Mouse (Mus musculus) layer of hippocampus, postnatal 10 days (tissue): ENCODE data around the gene Myadml2. TPM values are rescaled to one million over a fixed set of nuclear protein-coding genes. Genes with fewer than 3 reads are reported as not detected.
"Not testable (repeated sequence)": the region's sequence is repeated elsewhere in the genome, so short reads cannot be mapped to it uniquely, and the experiment has no call there.

Experiments used
- DNase-seq, 2 experiments: peaks; one replicate each; pipeline ENCODE4 v3.0.0; 2021; ENCODE audit warnings: low spot score in 2 of 2
- long read RNA-seq: library from polyadenylated mRNA; stranded (forward); transcript quantifications from one replicate; pipeline ENCODE4 v2.0.0, GENCODE M21; 2023
- total RNA-seq, 2 experiments: library from RNA; stranded (reverse); gene quantifications; 2 replicates each; pipeline ENCODE4 v1.2.3; 2021

The Myadml2 gene
- total RNA-seq: 1 to 10 TPM; 1.1 to 2.1 TPM
- long read RNA-seq, partial matches to known transcripts: 0 of 6 reads
- long read RNA-seq, other reads (novel, unspliced or antisense): 6 of 6 reads

DNA sequence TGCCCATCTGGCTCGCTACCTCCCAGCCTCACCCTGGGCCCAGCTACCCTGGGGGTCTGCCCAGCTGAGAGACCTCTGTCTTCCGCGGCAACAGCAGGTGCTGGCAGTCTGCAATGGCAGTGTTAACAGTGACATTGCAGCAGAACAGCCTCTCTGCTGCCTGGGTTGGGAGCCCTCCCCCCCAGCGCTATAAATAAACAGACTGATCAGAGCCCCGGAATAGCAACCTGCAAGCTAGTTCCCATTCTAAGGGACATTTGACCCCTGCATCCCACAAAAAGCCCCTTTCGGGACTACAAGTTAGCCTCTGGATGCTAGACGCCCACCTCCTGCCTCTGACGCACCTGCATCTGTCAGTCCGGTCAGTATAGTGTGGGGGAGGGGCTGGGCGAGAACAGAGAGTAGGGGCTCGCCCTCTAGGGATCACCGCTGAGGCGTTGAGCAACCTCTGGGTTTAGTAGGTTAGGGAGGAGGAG, at the start of gene Myadml2:
Gene Myadml2 (minus strand): TSS at position 158 of the 476 bp plus-strand sequence.
- peak in 1 of 2 experiments; percentile 53 for DNase-seq

- no peak for DNase-seq
Observed at GRCm38 (mm10) chr11:120697741-120698140, 49.8 kb upstream of the Myadml2 start.

- DNase-seq: no peak
Observed at GRCm38 (mm10) chr11:120696568-120696967, 48.6 kb upstream of the Myadml2 start.

GRCm38 (mm10) chr11:120695641-120696040, 47.7 kb upstream of the Myadml2 start:
- DNase-seq: no peak

DNA sequence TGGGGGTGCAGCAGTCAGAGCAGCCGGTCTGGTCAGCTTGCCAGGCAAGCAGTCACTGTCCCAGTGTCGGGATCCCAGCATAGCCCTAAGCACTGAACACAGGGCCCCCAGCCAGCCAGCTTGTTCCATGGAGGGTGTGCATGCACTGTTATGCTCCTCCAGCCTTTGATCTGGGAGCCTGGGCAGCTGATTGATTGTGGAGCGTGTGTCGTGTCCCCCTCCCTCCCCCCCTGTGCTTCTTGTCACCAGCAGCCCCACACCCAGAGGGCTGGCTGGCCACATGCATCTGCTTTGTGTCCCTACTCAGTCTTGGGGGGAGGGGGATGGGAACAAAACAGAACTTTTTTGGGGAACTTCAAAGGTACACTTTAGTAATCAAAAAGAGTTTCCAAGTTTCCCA, 47.2 kb upstream of the Myadml2 start:
- no peak for DNase-seq

DNA sequence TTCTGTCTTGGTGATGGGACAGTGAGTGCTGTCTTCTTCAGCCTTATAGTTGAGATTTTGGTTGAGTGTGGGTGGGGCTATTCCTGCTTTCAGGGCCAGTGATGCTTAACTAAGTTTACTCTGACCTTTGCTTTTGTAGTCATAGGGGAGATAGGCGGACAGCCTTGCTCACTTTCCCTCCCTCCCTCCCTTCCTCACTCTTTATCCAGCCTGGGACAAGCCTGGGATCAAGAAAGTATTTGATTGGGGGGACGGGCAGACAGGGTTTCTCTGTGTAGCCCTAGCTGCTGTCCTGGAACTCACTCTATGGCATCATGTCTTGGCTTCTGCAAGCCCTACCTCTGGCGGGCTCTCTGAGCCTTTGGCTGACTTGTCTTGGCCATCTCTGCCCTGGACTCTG, 45.5 kb upstream of the Myadml2 start:
- DNase-seq: no peak

DNA sequence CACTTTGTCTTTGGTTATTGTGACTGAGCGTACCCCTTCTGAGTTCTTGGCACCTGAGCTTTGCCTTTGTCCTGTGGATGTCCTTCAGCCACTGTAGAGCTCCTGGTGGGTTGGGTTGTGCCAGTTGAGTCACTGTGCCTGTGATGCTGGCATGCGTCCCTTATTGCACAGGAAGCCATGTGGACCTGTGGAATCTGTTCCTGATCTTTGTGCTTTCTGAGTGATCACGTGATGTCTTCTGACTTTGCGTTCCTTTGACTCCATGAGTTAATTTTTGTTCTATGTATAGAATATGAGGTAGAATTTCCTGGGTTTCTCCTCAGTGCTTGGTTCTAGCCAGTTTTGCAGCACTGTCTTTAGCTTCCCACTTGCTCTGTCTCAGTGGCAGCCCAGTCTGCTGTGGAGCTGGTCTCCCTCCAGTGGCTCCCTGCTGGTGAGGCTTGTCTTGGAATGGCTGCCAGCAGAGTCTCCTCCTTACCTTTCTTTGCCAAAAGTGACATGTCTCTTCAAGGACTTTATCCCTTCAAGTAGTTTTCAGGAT, 44.6 kb upstream of the Myadml2 start:
- peak in 1 of 2 experiments; percentile 42 for DNase-seq

DNA sequence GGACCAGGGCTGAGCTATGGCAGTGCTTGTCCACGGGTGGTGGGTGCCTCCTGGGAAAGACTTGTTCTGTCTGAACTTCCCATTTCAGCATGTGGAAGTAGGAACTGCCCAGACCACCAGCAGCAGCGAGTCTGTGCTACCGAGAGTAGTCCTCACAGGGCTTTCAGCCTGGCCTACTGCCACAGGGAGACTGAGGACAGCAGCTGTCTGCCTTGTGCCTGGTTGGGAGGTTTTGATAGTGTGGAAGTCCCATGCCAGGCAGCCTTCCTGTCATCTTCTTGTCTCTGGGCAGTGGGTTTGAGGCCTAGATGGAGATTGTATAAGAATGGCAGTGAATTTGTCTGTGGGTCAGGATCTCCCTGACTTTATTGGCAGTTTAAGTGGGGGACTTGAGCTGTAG, 41.4 kb upstream of the Myadml2 start:
- no peak for DNase-seq

- no peak for DNase-seq
Observed at GRCm38 (mm10) chr11:120686650-120687272, 38.8 kb upstream of the Myadml2 start.

DNA sequence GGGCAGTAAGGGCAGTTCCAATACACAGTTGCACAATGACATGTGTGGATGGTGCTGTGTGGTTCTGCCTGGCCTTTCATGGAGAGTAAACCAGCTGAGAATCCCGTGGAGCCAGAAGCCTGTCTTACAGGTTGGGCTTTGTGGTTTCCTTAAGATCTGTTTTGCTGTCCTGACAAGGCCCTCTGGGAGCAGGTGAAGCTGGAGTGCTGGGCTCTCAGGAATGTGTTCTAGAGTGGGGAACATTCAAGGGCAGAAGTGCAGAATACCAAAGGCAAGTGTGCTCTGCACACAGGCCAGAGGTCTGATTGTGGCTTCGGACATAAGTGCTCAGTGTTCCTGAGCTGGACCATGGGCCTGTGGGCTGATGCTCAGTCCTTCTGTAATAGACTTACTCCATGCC, 36.7 kb upstream of the Myadml2 start:
- DNase-seq: no peak

GRCm38 (mm10) chr11:120684086-120684485, 36.1 kb upstream of the Myadml2 start:
- DNase-seq: no peak

DNA sequence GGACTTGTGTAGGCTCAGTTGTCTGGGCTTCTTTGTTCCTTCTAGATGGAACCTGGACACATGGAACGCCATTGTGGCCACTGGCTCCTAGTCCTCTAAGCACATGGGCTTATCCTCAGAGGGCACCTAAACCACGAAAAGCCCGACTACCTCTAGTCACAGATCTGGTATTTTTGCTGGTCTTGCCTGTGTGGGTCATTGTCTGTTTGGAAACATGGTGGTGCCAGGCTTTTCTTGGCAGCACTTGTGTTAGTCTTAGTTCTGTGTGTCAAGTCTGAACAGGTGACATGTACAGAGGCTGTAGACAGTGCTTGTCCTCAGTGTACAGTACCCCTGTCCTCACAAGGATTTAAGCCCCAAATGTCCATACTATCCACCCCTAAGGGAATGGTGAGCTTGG, 35.6 kb upstream of the Myadml2 start:
- no peak for DNase-seq

DNA sequence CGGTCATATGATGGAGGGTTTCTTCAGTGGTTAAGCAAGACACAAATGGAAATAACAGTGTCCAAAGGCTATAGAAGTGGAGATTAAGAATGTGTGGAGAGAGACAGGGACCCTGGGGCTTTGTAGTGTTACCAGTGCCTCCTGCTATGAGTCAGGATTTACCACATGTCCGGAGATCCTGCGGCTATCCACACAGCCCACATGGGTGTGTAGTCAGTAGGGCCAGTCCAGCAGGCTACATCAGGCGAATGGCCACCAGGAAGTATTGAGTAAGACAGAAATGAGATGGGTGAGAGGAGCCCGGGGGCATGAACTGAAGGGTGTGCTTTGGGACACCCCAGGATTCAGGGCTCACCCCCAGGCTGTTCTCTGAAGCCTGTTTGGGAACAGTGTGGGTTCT, 34.7 kb upstream of the Myadml2 start:
- no peak for DNase-seq

DNA sequence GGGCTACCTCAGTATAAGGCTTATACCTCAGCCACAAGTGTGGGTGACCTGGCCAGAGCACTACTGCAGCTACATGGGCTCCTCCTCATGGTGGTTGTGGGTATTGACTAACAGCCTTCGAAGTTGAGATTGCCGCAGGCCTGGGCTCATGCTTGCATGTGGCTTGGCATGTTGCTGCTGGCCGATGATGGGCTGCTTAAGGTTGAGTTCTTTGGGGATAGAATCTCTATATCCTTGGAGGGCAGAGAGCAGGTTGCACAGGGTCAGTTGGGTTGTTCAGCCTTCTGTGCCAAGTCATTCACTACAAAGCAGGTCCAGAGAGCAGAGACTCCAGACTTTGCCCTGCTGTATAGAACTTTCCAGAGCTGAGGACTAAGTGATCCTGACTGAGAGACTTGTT, 32.0 kb upstream of the Myadml2 start:
- DNase-seq: no peak

DNA sequence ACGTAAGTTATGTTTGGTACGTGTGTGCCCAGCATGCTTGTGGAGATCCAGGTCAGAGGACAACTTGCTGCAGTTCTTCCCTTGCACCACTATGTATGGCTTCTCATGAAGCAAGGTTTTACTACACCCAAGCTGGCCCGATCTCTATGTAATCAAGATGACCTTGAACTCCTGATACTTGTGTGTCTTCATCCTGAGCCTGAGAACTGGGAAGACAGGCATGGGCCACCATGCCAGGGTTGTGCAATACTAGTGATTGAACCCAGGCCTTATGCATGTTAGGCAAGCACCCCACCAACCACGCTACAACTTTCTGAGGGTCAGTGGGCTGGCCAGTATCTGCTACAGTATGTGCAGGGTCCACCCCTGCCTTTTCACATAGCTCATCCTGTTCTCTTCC, 29.0 kb upstream of the Myadml2 start:
- no peak for DNase-seq

DNA sequence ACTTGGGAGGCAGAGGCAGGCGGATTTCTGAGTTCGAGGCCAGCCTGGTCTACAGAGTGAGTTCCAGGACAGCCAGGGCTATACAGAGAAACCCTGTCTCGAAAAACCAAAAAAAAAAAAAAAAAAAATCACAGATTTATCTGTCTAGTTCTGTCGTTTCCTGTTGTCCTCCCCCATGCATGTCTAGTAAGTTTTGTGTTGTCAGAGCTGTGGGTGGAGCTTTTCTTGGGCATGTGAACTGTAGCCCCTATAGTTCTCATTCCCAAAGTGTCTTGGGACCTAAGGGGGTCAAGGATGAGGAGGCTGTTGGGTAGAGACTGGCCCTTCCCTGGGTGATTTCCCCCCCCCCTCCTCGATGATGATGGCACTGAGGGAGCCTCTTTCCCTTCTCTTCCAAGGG, 27.9 kb upstream of the Myadml2 start:
- DNase-seq: not testable (repeated sequence)

- DNase-seq: no peak
Observed at GRCm38 (mm10) chr11:120673594-120674122, 25.7 kb upstream of the Myadml2 start.

DNA sequence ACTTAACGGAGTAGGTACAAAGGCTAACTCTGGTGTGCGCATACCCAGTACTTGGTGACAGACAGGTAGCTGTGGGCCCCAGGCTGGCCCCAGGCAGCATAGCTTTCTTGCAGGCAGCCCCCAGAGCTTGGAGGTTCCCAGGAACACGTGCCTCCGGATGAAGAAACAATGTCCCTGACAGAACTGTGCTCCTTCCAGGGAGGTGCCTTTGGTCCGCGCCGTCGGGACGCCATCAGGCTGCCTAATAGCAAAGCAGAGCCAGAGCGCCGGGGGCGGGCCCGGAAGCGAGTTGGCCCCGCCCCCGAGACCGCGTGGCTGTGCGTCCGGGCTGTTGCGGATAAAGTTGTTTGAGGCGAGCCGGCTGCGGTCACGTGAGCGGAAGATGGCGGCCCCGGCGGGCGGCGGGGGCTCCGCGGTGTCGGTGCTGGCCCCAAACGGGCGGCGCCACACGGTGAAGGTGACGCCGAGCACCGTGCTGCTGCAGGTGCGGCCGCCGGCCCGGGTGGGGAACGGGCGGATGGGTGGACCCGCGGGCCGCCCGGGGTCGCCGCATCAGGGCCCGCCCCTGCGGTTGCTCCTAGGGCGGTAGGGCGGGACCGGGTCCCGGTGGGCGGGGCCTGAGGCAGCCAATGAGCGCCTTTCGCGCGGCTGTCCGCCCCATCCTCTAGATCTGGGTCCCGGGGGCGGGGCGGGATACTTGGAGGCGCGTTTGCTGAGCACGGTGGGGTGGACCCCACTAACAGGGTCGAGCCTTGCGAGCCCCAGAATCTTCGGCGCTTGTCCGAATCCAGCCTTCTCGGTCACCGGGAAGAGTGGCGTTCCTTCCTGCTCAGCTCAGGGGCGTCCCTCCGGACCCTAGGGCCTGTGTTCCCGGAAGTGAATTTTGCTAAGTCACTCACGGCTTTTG, 25.0 kb upstream of the Myadml2 start, which contains the start of gene Aspscr1:
Gene Aspscr1 (plus strand): TSS at position 287 of the 907 bp plus-strand sequence.
- peak; percentile 91 to 96 for DNase-seq

DNA sequence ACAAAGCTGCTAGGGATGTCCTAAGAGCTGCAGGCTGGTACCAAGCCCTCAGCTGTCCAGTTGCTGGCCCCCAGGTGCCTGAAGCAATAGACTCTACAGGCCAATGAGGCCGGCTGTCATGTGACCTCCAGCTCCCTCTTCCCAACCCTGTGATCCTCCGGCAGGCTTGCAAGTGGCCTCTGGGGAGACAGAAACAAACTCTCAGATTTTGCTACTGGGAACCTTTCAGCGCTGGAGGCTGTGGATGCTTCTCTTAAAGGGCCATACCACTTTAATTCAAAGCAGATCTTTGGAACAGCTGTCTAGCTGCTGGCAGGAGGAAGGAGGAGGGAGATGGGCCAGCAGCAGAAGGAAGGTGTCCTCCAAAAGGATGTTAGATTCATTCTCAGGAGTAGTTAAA, 18.7 kb upstream of the Myadml2 start:
- DNase-seq: no peak

- no peak for DNase-seq
Observed at GRCm38 (mm10) chr11:120665406-120665805, 17.4 kb upstream of the Myadml2 start.

DNA sequence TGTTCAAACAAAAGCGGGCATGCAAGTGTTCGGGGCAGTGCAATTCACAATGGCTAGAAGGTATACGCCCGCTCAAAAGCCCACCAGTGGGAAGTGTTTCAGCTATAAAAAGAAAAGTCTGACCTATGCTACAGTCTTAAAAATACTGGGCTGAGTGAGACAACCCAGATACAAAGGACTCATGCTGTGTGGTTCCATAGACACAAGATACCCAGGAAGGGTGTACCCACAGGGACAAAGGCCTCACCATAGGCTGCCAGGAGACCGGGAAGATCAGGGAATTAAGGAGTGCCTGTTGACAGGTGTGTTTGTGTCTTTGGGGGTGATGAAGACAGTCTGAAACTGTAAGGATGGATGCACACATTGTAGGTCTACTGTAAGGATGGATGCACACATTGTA, 15.8 kb upstream of the Myadml2 start:
- no peak for DNase-seq

DNA sequence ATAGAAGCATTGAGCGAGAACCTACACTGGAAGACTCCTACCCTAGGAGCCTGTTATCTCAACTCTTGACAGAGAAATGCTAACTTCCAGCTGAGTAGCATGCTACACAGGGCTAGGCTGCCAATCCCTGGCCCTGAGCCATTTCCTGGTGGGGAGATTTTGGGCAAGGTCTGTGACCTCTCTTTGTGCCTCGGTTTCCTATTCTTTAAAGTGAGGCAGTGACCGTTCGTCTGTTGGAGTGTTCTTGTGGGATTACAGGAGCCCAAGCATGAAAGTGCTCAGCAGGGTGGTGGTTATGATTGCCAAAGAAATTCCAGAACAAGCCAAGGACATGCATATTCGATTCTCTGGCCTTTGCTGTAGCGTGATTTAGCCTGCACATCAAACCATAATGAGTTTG, 14.8 kb upstream of the Myadml2 start:
- DNase-seq: no peak
